Mouse (Mus musculus) liver, embryonic 15.5 days (tissue): ENCODE measurements around the gene Zc3h4. TPM values are rescaled to one million over a fixed set of nuclear protein-coding genes. Genes with fewer than 3 reads are reported as not detected.

Experiments used
- ATAC-seq: fragments of 200-750 bp; cut with Nextera tagmentation; 2 replicates; pipeline ENCODE4 v1.8.0; 2017; ENCODE audit warnings: moderate number of reproducible peaks, mild to moderate bottlenecking, moderate library complexity; ENCODE audit not compliant: insufficient read depth
- H3K27ac ChIP-seq: fragments of 300-500 bp; sonication (generic); replicated peaks from 2 replicates; pipeline ENCODE4 v1.5.1; 2015; ENCODE audit warnings: mild to moderate bottlenecking, inconsistent platforms
- H3K27me3 ChIP-seq: fragments of 300-500 bp; sonication (generic); 2 replicates; pipeline ENCODE4 v1.6.1; 2015; ENCODE audit warnings: mild to moderate bottlenecking, inconsistent platforms
- H3K36me3 ChIP-seq: fragments of 300-500 bp; sonication (generic); replicated peaks from 2 replicates; pipeline ENCODE4 v1.6.1; 2015; ENCODE audit warnings: moderate library complexity, mild to moderate bottlenecking, inconsistent platforms
- H3K4me1 ChIP-seq: fragments of 300-500 bp; sonication (generic); replicated peaks from 2 replicates; pipeline ENCODE4 v1.6.1; 2015; ENCODE audit warnings: inconsistent platforms
- H3K4me2 ChIP-seq: fragments of 300-500 bp; sonication (generic); 2 replicates; pipeline ENCODE4 v1.6.1; 2015; ENCODE audit warnings: moderate library complexity, mild to moderate bottlenecking, inconsistent platforms
- H3K4me3 ChIP-seq: fragments of 300-500 bp; sonication (generic); replicated peaks from 2 replicates; pipeline ENCODE4 v1.5.1; 2015; ENCODE audit warnings: mild to moderate bottlenecking, inconsistent platforms
- H3K9ac ChIP-seq: fragments of 300-500 bp; sonication (generic); 2 replicates; pipeline ENCODE4 v1.6.1; 2015; ENCODE audit warnings: moderate library complexity, mild to moderate bottlenecking, inconsistent platforms
- H3K9me3 ChIP-seq: fragments of 300-500 bp; sonication (generic); replicated peaks from 2 replicates; pipeline ENCODE4 v1.6.1; 2016; ENCODE audit warnings: inconsistent platforms
- WGBS: fragments of 180-500 bp; shearing (Covaris S2); methylation state at CpG from one replicate; pipeline ENCODE4 v1.1.7; 2015; ENCODE audit warnings: mixed read lengths; ENCODE audit not compliant: insufficient replicate concordance; 5-methylcytosine and 5-hydroxymethylcytosine counted together
- polyA plus RNA-seq: library from polyadenylated mRNA; unstranded; fragments of >200 nt; fragmentation: Nextera tagmentation; extraction: Ambion mirVana; gene quantifications from 2 replicates; pipeline ENCODE4 v1.2.1, GENCODE M21; 2015

Zc3h4 gene
- polyA plus RNA-seq, 1 experiment from 2014 or later, result 8.0 TPM

DNA sequence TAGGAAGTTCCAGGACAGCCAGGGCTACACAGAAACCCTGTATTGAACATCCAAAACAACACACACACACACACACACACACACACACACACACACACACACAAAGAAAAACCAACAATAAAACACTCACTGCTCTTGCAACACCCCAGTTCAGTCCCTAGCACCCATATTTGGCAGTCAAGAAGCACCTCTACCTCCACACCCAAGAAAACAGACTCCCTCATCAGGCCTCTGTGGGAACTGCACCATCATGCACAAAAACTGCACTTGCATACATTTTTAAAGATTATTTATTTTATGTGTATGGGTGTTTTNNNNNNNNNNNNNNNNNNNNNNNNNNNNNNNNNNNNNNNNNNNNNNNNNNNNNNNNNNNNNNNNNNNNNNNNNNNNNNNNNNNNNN is 40.5 kb downstream of the Zc3h4 start:
- H3K4me3 ChIP-seq, result no peak overlapping the region
- no peak overlapping the region for H3K4me2 ChIP-seq
- no peaks in the 10 kb centered on the region for H3K9me3 ChIP-seq
- no peaks in the 10 kb centered on the region for H3K4me1 ChIP-seq
- H3K36me3 ChIP-seq, result peaks cover 11% of the 10 kb centered on the region
- no peak for ATAC-seq
- no peak overlapping the region for H3K27ac ChIP-seq
- no peak overlapping the region for H3K9ac ChIP-seq
- no peaks in the 10 kb centered on the region for H3K27me3 ChIP-seq

DNA sequence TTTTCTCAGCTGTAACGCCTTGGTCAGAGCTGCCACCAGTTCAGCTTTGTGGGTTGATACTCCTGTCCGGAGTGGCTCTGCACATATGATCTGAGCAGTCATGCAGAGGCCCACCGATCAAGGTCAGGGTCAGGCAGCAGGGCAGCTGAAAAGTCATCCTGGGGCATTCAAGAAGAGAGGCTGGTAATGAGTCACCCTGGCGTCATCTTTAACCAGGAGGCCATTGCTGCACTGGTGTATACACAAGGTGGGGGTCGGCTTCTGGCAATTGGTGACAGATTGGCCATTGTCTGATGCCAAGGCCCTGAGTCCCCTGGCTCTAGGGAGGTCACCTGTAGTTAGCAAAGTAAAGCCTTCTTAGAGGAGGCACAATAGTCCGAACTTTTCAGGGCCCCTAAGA is 50.9 kb downstream of the Zc3h4 start:
- Histone ChIP-seq H3K27ac (peak overlapping the region; percentile 29; the same call in 1 of the 2 replicates), H3K4me2 (no peak overlapping the region), H3K9ac (no peak overlapping the region), H3K4me1 (peaks cover 25% of the 10 kb centered on the region), H3K36me3 (peaks cover 4% of the 10 kb centered on the region; the same call in 1 of the 2 replicates), H3K9me3 (no peaks in the 10 kb centered on the region), H3K27me3 (peaks cover 4% of the 10 kb centered on the region; the same call in 1 of the 2 replicates), H3K4me3 (no peak overlapping the region)
- no peak for ATAC-seq
- 69% methylated on average over 6 of the region's 6 CpGs for WGBS

DNA sequence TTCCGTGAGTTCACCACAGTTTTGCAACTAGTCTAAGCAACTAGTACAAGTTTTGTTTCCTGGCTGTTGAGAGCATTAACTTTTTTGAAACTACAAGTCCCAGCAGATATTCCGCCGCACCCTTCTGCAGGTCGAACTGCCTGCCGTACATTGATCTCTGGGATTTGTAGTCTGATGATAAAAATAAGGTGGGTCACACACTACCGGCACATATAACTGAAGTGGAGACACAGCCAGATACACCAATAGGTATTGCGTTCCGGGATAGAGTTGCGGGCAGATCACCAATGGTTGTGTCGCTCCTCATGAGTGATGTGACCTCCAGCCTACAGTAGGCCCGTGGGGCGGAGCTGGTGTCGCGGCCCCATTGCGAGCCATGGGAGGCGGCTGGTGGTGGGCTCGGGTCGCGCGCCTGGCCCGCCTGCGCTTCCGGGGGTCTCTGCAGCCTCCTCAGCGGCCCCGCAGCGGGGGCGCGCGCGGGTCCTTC is 51.9 kb downstream of the Zc3h4 start, which contains the start of gene Tmem160:
Gene Tmem160, plus strand, starts transcription at position 193 of the 487 bp plus-strand sequence.
- H3K9ac ChIP-seq, result peak within 1 kb of the TSS; percentile 71
- peaks cover 25% of the 10 kb centered on the region for H3K4me1 ChIP-seq
- peak; percentile 99 for ATAC-seq
- H3K4me3 ChIP-seq, result peak within 1 kb of the TSS; percentile 81
- WGBS, result under 1% methylated on average over 30 of the region's 30 CpGs
- H3K4me2 ChIP-seq, result peak within 1 kb of the TSS; percentile 92
- H3K27ac ChIP-seq, result peak within 1 kb of the TSS; percentile 68
- no peaks in the 10 kb centered on the region for H3K27me3 ChIP-seq
- H3K36me3 ChIP-seq, result peaks cover 4% of the 10 kb centered on the region; the same call in 1 of the 2 replicates
- H3K9me3 ChIP-seq, result no peaks in the 10 kb centered on the region

DNA sequence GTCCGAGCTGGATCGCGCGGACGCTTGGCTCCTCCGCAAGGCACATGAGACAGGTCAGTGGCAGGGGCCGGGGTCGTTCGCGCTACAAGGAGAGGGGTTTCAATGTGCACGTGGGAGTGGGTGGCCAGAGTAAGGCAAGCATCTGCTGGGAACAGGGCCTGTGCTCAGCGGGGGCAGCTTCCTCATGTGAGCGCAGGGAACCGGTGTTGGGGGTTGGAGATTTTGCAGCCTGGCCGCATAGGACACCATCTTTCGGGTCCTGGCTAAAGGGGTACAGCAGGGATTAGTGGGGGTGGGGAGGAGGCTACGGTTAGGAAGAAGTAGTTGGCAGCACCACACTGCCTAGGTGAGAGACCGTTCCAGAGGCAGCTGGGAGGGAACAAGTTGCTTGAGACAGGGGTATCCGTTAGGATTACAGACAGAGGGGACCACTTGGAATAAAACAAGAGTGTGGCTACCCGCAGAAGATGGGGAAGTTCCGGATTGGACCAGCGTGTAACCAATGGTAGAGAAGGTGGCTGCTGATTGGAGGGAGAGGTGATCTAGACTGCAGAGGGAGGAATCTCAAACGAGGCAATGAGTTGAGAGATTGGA is 52.5 kb downstream of the Zc3h4 start:
- Histone ChIP-seq H3K9me3 (no peaks in the 10 kb centered on the region), H3K27ac (peak overlapping the region; percentile 68), H3K4me1 (peaks cover 25% of the 10 kb centered on the region), H3K4me2 (peak overlapping the region; percentile 92), H3K9ac (peak overlapping the region; percentile 71), H3K27me3 (no peaks in the 10 kb centered on the region), H3K4me3 (peak overlapping the region; percentile 81), H3K36me3 (peaks cover 4% of the 10 kb centered on the region; the same call in 1 of the 2 replicates)
- ATAC-seq, result peak; percentile 23
- under 1% methylated on average over 23 of the region's 23 CpGs for WGBS

DNA sequence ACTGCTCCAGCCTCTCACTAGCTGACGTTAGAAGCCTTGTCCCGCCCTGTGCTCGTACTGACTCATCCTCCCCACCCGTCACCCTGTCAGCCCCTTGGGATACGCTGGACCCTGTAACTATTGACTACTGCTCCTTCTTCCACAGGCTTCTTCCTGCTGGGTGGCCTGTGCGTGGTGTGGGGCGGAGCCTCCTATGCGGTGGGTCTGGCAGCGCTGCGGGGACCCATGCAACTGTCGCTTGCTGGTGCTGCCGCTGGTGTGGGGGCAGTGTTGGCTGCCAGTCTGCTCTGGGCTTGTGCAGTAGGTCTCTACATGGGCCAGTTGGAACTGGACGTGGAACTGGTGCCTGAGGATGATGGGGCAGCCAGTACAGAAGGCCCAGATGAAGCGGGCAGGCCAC is 54.3 kb downstream of the Zc3h4 start:
- H3K9ac ChIP-seq, result no peak overlapping the region

DNA sequence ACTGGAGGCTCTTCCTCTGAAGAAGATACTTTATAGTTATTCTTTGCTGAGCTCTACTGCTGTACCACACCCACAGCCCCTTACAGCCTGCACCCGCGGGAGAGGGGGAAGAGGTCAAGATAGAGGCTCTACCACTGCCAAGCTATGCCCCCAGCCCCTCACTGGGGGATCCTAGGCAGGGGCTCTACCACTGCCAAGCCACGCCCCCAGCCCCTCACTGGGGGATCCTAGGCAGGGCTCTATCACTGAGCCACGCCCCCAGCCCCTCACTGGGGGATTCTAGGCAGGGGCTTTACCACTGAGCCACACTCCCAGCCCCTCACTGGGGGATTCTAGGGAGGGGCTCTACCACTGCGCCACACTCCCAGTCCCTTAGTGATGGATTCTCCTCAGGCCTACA is 55.6 kb downstream of the Zc3h4 start:
- Histone ChIP-seq H3K4me2 (no peak overlapping the region), H3K36me3 (peaks cover 4% of the 10 kb centered on the region; the same call in 1 of the 2 replicates), H3K27me3 (peaks cover 15% of the 10 kb centered on the region; the same call in 1 of the 2 replicates), H3K9ac (no peak overlapping the region), H3K4me3 (no peak overlapping the region), H3K27ac (no peak overlapping the region), H3K4me1 (peaks cover 24% of the 10 kb centered on the region), H3K9me3 (no peaks in the 10 kb centered on the region)
- ATAC-seq, result no peak
- WGBS, result 86% methylated on average over 5 of the region's 5 CpGs

More for the DNA sequence above, 54.3 kb downstream of the Zc3h4 start:
- Histone ChIP-seq H3K9me3 (no peaks in the 10 kb centered on the region), H3K27ac (no peak overlapping the region), H3K27me3 (0 out of 2 replicates have a peak, but pooled peaks cover 2% of the 10 kb centered on the region), H3K4me3 (no peak overlapping the region), H3K4me1 (peaks cover 25% of the 10 kb centered on the region), H3K36me3 (peaks cover 4% of the 10 kb centered on the region; the same call in 1 of the 2 replicates), H3K4me2 (no peak overlapping the region)
- WGBS, result 83% methylated on average over 14 of the region's 14 CpGs
- no peak for ATAC-seq

DNA sequence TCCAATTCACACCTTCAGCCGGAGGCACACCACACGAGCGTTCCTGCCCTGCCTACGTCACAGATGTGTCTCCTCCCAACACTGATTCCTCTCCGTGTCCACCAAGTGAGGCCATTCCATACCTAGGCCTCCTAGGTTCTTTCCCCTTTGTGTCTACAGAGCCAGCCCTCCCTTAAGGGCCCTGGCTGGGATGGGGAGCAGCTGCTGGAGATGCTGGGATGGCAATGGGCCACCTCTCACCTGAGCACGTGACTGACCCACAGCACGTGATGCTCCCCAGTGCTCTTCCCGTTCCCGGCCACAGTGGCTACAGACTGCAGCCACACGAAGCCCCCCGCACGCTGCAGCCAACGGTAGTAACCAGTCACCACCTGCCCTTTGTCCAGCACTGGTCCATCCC is 59.9 kb downstream of the Zc3h4 start:
- ATAC-seq, result no peak
- 59% methylated on average over 13 of the region's 13 CpGs for WGBS
- Histone ChIP-seq H3K4me2 (no peak overlapping the region), H3K36me3 (no peaks in the 10 kb centered on the region), H3K27me3 (peaks cover 52% of the 10 kb centered on the region), H3K9ac (no peak overlapping the region), H3K27ac (no peak overlapping the region), H3K4me1 (no peaks in the 10 kb centered on the region), H3K4me3 (no peak overlapping the region), H3K9me3 (no peaks in the 10 kb centered on the region)

DNA sequence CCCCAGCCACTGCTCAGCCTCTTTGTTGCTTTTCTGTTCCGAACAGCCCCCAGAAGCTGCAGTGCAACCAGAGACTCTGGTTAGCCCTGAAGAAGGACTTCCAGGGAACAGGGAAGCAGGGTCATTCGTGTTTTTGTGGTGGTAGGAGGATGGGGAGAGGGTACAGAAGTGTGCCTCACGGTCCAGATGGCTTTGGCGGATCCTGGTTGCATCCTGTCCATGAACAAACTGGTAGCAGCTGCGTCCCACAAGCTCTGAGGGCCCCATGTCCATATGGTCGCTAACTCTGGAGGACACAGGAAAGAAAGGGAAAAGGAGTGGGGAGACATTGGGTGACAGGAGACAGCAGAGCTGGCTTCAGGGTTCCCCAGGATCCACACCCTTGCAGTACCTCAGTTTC is 60.4 kb downstream of the Zc3h4 start:
- Histone ChIP-seq H3K9ac (no peak overlapping the region), H3K27me3 (peaks cover 57% of the 10 kb centered on the region), H3K27ac (no peak overlapping the region), H3K36me3 (no peaks in the 10 kb centered on the region), H3K4me3 (no peak overlapping the region), H3K4me2 (no peak overlapping the region), H3K9me3 (no peaks in the 10 kb centered on the region), H3K4me1 (no peaks in the 10 kb centered on the region)
- 56% methylated on average over 6 of the region's 6 CpGs for WGBS
- no peak for ATAC-seq

DNA sequence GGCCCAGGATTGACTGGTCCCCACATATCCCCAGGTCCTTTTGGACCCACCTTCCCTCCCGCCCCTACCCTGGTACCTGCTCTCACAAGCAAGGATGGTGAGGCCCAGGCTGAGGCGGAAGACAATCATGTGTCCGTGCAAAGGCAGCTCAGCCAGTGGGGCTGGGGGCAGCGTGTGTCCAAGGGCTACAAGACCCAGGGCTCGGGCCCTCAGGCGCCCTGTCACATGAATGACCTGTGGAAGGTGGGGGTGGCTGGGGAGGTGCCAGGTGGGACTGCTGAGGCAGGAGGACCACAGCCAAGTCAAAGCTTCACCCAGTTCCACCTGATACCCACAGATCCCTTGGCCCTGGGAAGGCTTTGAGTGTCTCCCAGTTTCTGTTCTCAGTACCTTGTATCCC is 61.0 kb downstream of the Zc3h4 start:
- Histone ChIP-seq H3K9ac (no peak overlapping the region), H3K4me1 (no peaks in the 10 kb centered on the region), H3K27ac (no peak overlapping the region), H3K4me2 (no peak overlapping the region), H3K9me3 (no peaks in the 10 kb centered on the region), H3K27me3 (peaks cover 58% of the 10 kb centered on the region), H3K36me3 (no peaks in the 10 kb centered on the region), H3K4me3 (no peak overlapping the region)
- no peak for ATAC-seq
- WGBS, result 61% methylated on average over 6 of the region's 6 CpGs

DNA sequence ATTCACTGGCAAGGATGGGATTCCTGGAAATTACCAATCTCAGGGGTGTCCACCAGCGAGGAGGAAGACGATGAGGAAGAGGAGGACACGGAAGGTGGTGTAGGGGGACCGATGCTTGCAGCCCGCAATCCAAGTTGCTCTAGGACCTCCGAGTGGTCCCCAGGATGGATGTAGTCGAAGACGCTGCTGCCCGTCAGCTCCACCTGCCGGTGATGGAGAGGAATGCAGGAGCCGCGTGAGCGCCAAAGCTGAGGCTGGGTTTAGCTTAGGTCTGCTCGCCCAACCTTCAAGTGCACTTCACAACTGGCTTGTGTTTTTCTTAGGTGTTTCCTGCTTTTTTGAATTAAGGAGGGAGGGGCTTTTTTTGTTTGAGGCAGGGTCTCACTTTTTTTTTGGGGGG is 62.5 kb downstream of the Zc3h4 start:
- Histone ChIP-seq H3K9me3 (no peaks in the 10 kb centered on the region), H3K27me3 (peaks cover 64% of the 10 kb centered on the region), H3K4me2 (no peak overlapping the region), H3K9ac (no peak overlapping the region), H3K4me3 (no peak overlapping the region), H3K27ac (no peak overlapping the region), H3K36me3 (no peaks in the 10 kb centered on the region), H3K4me1 (no peaks in the 10 kb centered on the region)
- under 1% methylated on average over 14 of the region's 14 CpGs for WGBS
- no peak; the same call in 1 of the 2 replicates for ATAC-seq

DNA sequence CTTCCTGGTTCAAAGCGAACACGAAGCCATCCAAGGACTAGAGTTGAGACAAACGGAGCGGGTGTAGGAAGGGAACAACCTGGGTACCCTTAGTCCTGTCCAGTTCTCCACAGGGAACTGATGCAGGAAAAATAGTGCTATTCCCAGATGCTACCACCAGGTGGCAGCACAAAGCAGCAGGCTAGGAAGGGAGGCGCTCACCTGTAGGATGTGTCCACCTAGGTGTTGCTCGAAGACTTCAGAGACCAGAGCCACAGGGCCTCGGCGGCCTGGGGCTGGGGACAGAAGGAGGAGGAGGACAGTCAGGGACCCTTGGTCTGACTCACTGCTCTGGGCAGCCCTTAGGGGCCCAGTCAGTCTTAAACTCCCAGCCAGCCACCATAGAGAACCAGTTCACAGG is 64.5 kb downstream of the Zc3h4 start:
- peak; percentile 18; the same call in 1 of the 2 replicates for ATAC-seq
- H3K27me3 ChIP-seq, result peaks cover 80% of the 10 kb centered on the region
- H3K9ac ChIP-seq, result no peak overlapping the region
- WGBS, result 5% methylated on average over 8 of the region's 8 CpGs
- H3K4me1 ChIP-seq, result no peaks in the 10 kb centered on the region
- H3K4me2 ChIP-seq, result no peak overlapping the region
- no peaks in the 10 kb centered on the region for H3K36me3 ChIP-seq
- H3K9me3 ChIP-seq, result no peaks in the 10 kb centered on the region
- H3K4me3 ChIP-seq, result no peak overlapping the region
- no peak overlapping the region for H3K27ac ChIP-seq
